Mouse (Mus musculus): ENCODE results near the gene Rabgap1l. TPM values are rescaled to one million over a fixed set of nuclear protein-coding genes. Genes with fewer than 3 reads are reported as not detected.

The Rabgap1l gene
- polyA plus RNA-seq, 1 experiment from 2014 or later = 69.3 TPM

DNA sequence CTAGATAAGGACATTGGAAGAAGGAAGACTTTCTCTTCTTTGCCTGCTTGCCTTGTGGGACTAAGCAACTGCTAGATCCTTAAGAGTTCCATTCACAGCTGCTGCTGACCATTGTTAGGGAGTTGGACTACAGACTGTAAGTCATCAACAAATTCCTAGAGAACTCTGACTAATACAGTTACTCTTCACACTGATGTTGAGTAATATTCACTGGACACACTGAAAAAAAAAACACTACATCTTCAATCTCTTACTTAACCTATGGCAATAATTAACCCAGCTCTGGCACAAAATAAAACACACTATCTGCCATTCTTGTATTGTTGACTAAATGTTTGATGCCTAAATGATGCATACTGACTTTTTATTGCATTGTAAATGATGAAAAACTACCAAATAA lies 565.2 kb downstream of the Rabgap1l start:
- Histone ChIP-seq H3K27me3 (replicated peaks; ENCODE audit: control insufficient read depth, insufficient read depth, low read length) (no peaks in the 10 kb centered on the region), H3K27ac (ENCODE audit: low read depth, low read length) (no peak overlapping the region), H3K4me2 (no peak overlapping the region), H3K4me1 (replicated peaks; ENCODE audit: control insufficient read depth, insufficient read depth, low read length) (no peaks in the 10 kb centered on the region), H3K4me3 (ENCODE audit: low read depth, low read length) (no peak overlapping the region), H3K36me3 (ENCODE audit: control insufficient read depth, insufficient read depth, low read length) (no peaks in the 10 kb centered on the region), H3K9me3 (ENCODE audit: control insufficient read depth, low read length) (no peaks in the 10 kb centered on the region), H3K9ac (ENCODE audit: low read depth, low read length) (no peak overlapping the region)
- DNase-seq (ENCODE audit: low spot score) (no peak), ATAC-seq (replicated peaks; ENCODE audit: low FRiP score) (no peak)

DNA sequence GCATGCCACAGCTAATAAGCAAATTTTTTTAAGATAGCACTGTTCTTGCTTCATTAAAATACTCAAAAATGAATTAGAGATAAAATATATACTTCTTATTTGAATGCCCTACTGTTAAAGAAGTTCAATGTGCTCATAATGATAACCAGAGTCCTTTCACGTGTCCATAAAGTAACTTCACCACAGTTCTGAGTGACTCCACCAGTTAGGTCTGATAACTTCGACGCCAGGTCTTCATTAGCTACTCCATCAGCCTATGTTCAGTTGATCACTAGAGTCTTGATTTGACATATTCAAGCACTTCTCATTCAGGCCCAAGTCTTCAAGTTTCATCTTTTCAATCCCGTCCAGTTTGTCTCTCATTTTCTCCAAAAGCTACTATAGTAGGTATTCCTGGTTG lies 565.8 kb downstream of the Rabgap1l start:
- Histone ChIP-seq H3K4me2 (no peak overlapping the region), H3K36me3 (ENCODE audit: control insufficient read depth, insufficient read depth, low read length) (no peaks in the 10 kb centered on the region), H3K9me3 (ENCODE audit: control insufficient read depth, low read length) (no peaks in the 10 kb centered on the region), H3K4me1 (replicated peaks; ENCODE audit: control insufficient read depth, insufficient read depth, low read length) (no peaks in the 10 kb centered on the region), H3K27me3 (replicated peaks; ENCODE audit: control insufficient read depth, insufficient read depth, low read length) (no peaks in the 10 kb centered on the region), H3K9ac (ENCODE audit: low read depth, low read length) (no peak overlapping the region), H3K27ac (ENCODE audit: low read depth, low read length) (no peak overlapping the region), H3K4me3 (ENCODE audit: low read depth, low read length) (no peak overlapping the region)
- no peak for ATAC-seq (replicated peaks; ENCODE audit: low FRiP score)
- DNase-seq (ENCODE audit: low spot score) = no peak
- WGBS = 76% methylated on average over 4 of the region's 4 CpGs

DNA sequence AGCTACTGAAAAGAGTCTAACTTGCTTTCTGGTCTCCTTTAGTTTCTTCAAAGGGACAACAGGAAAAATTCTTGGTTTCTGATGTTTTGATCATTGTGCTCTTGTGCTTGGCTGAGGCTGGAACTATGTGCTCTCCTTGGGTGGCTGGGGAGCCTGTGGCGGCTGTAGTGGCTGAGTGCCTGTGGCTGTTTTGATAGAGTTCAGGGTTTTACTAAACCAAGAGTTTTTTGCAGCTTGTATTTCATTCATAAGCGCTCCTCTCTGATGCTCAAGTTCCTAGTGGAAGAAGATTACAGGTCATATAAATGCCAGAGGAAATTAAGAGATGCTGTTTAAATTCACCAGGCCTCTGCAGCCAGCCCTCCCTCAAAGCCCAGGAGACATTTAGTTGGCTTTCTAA lies 568.9 kb downstream of the Rabgap1l start:
- H3K4me1 ChIP-seq (replicated peaks; ENCODE audit: control insufficient read depth, insufficient read depth, low read length) = no peaks in the 10 kb centered on the region
- no peaks in the 10 kb centered on the region for H3K27me3 ChIP-seq (replicated peaks; ENCODE audit: control insufficient read depth, insufficient read depth, low read length)
- no peak for ATAC-seq (replicated peaks; ENCODE audit: low FRiP score)
- H3K4me2 ChIP-seq = no peak overlapping the region
- no peak overlapping the region for H3K27ac ChIP-seq (ENCODE audit: low read depth, low read length)
- no peak for DNase-seq (ENCODE audit: low spot score)
- H3K9me3 ChIP-seq (ENCODE audit: control insufficient read depth, low read length) = no peaks in the 10 kb centered on the region
- H3K4me3 ChIP-seq (ENCODE audit: low read depth, low read length) = no peak overlapping the region
- 68% methylated on average over 2 of the region's 2 CpGs for WGBS
- no peak overlapping the region for H3K9ac ChIP-seq (ENCODE audit: low read depth, low read length)
- no peaks in the 10 kb centered on the region for H3K36me3 ChIP-seq (ENCODE audit: control insufficient read depth, insufficient read depth, low read length)

DNA sequence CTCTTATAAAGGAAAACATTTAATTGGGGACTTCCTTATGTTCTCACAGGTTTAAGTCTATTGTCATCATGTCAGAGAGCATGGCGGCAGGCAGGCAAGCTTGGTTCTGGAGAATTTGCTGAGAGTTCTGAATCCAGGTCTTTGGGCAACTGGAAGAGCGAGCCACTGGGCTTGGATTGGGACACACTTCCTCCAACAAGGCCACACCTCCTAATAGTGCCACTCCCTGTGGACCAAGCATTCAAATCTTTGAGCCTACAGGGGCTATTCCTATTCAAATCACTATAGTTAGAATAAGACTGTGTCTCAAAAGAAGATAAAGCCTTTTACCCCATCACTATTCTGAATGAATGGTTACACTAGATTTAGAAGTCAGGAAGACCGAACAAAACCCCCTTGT lies 575.1 kb downstream of the Rabgap1l start:
- Histone ChIP-seq H3K4me1 (replicated peaks; ENCODE audit: control insufficient read depth, insufficient read depth, low read length) (no peaks in the 10 kb centered on the region), H3K9me3 (ENCODE audit: control insufficient read depth, low read length) (no peaks in the 10 kb centered on the region), H3K9ac (ENCODE audit: low read depth, low read length) (no peak overlapping the region), H3K4me2 (no peak overlapping the region), H3K36me3 (ENCODE audit: control insufficient read depth, insufficient read depth, low read length) (no peaks in the 10 kb centered on the region), H3K27ac (ENCODE audit: low read depth, low read length) (no peak overlapping the region), H3K27me3 (replicated peaks; ENCODE audit: control insufficient read depth, insufficient read depth, low read length) (no peaks in the 10 kb centered on the region), H3K4me3 (ENCODE audit: low read depth, low read length) (no peak overlapping the region)
- ATAC-seq (replicated peaks; ENCODE audit: low FRiP score) = no peak
- 80% methylated on average over 3 of the region's 3 CpGs for WGBS
- DNase-seq (ENCODE audit: low spot score) = no peak

DNA sequence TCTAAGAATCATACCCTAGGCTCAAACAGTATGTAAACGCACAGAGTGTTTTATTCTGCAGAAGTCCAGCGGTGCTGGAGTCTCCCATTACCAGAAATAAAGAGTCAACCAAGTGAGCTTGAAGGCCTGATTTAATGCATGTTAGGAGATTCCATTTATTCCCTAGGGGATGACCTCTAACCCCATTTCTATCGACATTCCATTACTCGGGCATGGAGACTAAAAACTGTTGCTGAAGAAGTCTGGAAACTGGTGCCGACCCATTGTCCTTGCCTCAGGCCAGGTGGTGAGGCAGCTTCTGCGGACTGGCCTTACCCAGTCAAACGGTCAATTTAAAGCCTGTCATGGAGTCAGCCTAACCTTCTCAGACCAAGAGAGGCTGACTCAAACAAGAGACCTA lies 578.8 kb downstream of the Rabgap1l start:
- no peak for DNase-seq (ENCODE audit: low spot score)
- Histone ChIP-seq H3K9me3 (ENCODE audit: control insufficient read depth, low read length) (no peaks in the 10 kb centered on the region), H3K4me3 (ENCODE audit: low read depth, low read length) (peak overlapping the region; percentile 88), H3K4me1 (replicated peaks; ENCODE audit: control insufficient read depth, insufficient read depth, low read length) (peaks cover 5% of the 10 kb centered on the region; the same call in 1 of the 2 replicates), H3K9ac (ENCODE audit: low read depth, low read length) (no peak overlapping the region), H3K36me3 (ENCODE audit: control insufficient read depth, insufficient read depth, low read length) (no peaks in the 10 kb centered on the region), H3K27me3 (replicated peaks; ENCODE audit: control insufficient read depth, insufficient read depth, low read length) (no peaks in the 10 kb centered on the region), H3K4me2 (peak overlapping the region; percentile 83), H3K27ac (ENCODE audit: low read depth, low read length) (no peak overlapping the region)
- WGBS = 91% methylated on average over 7 of the region's 7 CpGs
- ATAC-seq (replicated peaks; ENCODE audit: low FRiP score) = no peak

DNA sequence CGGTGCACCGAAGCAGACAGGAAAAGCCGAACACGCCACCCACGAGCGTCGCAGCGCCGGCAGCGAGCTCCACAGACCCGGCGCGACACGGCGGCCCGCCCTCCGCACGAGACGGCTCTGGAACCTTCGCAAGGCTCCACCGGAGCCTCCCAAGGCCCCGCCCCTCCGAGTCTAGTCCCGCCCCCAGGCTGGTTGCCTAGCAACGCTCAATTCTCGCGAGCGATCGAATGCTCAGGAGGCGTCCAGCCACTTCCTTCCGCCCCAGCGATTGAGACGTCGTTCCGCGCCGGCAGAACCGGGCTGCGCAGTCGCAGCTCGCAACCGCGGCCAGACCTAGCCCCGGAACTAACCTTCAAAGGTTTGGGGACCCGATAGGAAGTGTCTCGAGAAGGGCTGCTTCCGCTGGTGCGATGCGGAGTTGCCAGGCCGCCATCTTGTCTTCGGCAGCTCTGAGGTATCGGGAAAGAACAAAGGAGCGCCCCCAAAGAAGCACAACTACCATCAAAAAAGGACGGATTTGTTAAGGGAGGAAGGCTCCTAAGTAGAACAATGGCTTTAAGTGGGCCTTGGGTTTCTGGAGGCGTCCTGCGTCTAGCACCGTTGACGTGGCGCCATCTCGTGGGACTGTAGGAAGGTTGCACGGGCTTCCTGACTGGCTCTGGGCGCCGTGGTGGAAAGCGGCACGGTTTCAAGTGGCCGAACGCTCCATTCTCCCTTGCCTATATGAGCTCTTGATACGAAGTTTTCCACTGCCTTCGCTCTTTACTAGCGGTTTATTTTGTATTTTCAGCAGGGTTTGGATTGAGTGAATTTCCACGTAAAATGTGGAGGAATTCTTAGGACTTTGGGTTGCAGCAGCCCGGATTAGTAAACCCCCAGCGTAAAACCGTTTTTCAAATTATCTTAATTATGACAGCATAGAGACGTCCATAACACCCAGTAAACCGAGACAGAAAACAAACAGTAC lies 580.0 kb downstream of the Rabgap1l start, which contains the start of gene Cacybp:
Gene Cacybp, minus strand, starts transcription at position 173 of the 967 bp plus-strand sequence.
- Histone ChIP-seq H3K27ac (ENCODE audit: low read depth, low read length) (peak within 1 kb of the TSS; percentile 94), H3K9me3 (ENCODE audit: control insufficient read depth, low read length) (no peaks in the 10 kb centered on the region), H3K9ac (ENCODE audit: low read depth, low read length) (peak within 1 kb of the TSS; percentile 92), H3K4me1 (replicated peaks; ENCODE audit: control insufficient read depth, insufficient read depth, low read length) (peaks cover 5% of the 10 kb centered on the region; the same call in 1 of the 2 replicates), H3K4me2 (peak within 1 kb of the TSS; percentile 83), H3K4me3 (ENCODE audit: low read depth, low read length) (peak within 1 kb of the TSS; percentile 88), H3K36me3 (ENCODE audit: control insufficient read depth, insufficient read depth, low read length) (no peaks in the 10 kb centered on the region; the same call in 1 of the 2 replicates), H3K27me3 (replicated peaks; ENCODE audit: control insufficient read depth, insufficient read depth, low read length) (no peaks in the 10 kb centered on the region)
- WGBS = under 1% methylated on average over 75 of the region's 76 CpGs
- DNase-seq (ENCODE audit: low spot score) (peak; percentile 100), ATAC-seq (replicated peaks; ENCODE audit: low FRiP score) (peak; percentile 98)

DNA sequence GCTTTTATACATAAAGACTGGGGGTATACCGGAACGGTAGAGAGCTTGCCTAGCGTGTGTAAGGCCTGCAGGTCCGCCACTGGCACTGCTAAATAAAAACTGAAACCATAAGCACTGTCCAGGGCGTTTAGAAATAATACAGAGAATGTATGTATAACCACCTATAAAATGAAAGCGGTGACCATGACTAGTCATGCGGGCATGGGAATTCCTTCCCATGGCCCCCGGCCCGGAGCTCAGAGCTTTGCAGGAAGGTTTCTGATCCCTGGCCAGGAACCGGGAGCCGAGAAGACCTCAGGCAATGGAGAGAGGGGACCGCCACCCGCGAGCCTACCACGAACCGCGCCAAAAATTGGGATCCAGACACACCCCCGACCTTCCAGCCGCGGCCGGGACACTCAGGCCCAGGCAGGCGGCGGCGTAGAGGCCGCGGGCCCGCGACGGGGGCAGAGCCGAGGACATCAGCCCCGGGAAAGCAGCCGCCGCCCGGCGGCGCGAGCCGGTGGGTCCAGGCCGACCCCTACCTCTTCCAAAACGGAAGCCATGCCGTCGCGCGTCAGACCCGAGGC lies 580.8 kb downstream of the Rabgap1l start:
- ATAC-seq (replicated peaks; ENCODE audit: low FRiP score) (peak; percentile 68), DNase-seq (ENCODE audit: low spot score) (no peak)
- peak overlapping the region; percentile 94 for H3K27ac ChIP-seq (ENCODE audit: low read depth, low read length)
- peak overlapping the region; percentile 70 for H3K4me2 ChIP-seq
- no peaks in the 10 kb centered on the region for H3K9me3 ChIP-seq (ENCODE audit: control insufficient read depth, low read length)
- no peaks in the 10 kb centered on the region for H3K27me3 ChIP-seq (replicated peaks; ENCODE audit: control insufficient read depth, insufficient read depth, low read length)
- H3K9ac ChIP-seq (ENCODE audit: low read depth, low read length) = peak overlapping the region; percentile 92
- peak overlapping the region; percentile 88 for H3K4me3 ChIP-seq (ENCODE audit: low read depth, low read length)
- peaks cover 7% of the 10 kb centered on the region; the same call in 1 of the 2 replicates for H3K36me3 ChIP-seq (ENCODE audit: control insufficient read depth, insufficient read depth, low read length)
- WGBS = under 1% methylated on average over 45 of the region's 45 CpGs
- H3K4me1 ChIP-seq (replicated peaks; ENCODE audit: control insufficient read depth, insufficient read depth, low read length) = peaks cover 5% of the 10 kb centered on the region; the same call in 1 of the 2 replicates

DNA sequence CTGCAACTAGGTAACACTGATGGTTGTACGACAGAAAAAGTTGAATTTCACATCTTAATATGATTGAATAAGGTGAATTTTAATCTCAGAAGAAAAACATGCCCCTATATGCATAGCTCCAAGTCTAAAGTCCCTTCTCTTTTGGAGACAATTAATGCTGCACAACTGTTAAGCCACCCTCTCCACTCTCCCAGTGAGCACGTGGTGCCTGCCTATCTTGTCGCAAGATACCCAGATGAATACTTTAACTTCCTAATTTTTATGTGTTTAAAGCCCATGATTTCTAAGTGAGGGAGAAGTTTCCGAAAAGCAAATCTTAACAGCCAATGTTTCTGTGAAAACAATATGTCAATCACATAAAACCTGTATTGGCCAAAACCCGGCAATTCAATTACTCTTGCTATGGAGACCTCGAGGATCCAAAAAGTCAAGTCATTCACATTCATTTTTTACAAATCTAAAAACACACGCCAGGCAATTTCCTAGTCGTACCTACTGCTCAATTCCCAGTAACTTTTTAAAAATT lies 581.4 kb downstream of the Rabgap1l start:
- Histone ChIP-seq H3K9ac (ENCODE audit: low read depth, low read length) (peak overlapping the region; percentile 92), H3K9me3 (ENCODE audit: control insufficient read depth, low read length) (no peaks in the 10 kb centered on the region), H3K27ac (ENCODE audit: low read depth, low read length) (peak overlapping the region; percentile 94), H3K4me1 (replicated peaks; ENCODE audit: control insufficient read depth, insufficient read depth, low read length) (peaks cover 5% of the 10 kb centered on the region; the same call in 1 of the 2 replicates), H3K36me3 (ENCODE audit: control insufficient read depth, insufficient read depth, low read length) (peaks cover 13% of the 10 kb centered on the region), H3K4me3 (ENCODE audit: low read depth, low read length) (peak overlapping the region; percentile 88), H3K4me2 (peak overlapping the region; percentile 70), H3K27me3 (replicated peaks; ENCODE audit: control insufficient read depth, insufficient read depth, low read length) (no peaks in the 10 kb centered on the region)
- under 1% methylated on average over 8 of the region's 8 CpGs for WGBS
- DNase-seq (ENCODE audit: low spot score) (no peak), ATAC-seq (replicated peaks; ENCODE audit: low FRiP score) (no peak)

All from liver, embryonic 11.5 days (tissue).